Mouse (Mus musculus) adrenal gland, postnatal 36 days (tissue): Measurements from ENCODE around the gene Pdrg1. TPM values are rescaled to one million over a fixed set of nuclear protein-coding genes. Genes with fewer than 3 reads are reported as not detected.

Experiments used
- total RNA-seq, 2 experiments: library from RNA; stranded (reverse); gene quantifications; 2 replicates each; pipeline ENCODE4 v1.2.3; 2021

Gene Pdrg1
- total RNA-seq, 2 experiments from 2014 or later = 175 to 226 TPM

Other genes with a start within 250 kb of the Pdrg1 start
- 10 to 100 TPM; 58.2 to 93.9 TPM for gene Bcl2l1, start 183.7 kb downstream of the Pdrg1 start, total RNA-seq
- 1 to 10 TPM; 5.1 to 6.2 TPM for gene Tpx2, start 167.5 kb downstream of the Pdrg1 start, total RNA-seq
- not detected for gene Mylk2, start 104.1 kb downstream of the Pdrg1 start, total RNA-seq
- gene Foxs1, start 82.2 kb downstream of the Pdrg1 start, total RNA-seq = 1 to 10 TPM; 2.7 to 2.8 TPM
- 1 to 10 TPM in 1 of 2 experiments, under 1 TPM in 1; 0.99 to 2.1 TPM for gene Dusp15, start 63.7 kb downstream of the Pdrg1 start, total RNA-seq
- gene Ttll9, start 52.9 kb downstream of the Pdrg1 start, total RNA-seq = under 1 TPM; 0.30 to 0.50 TPM
- 1 to 10 TPM in 1 of 2 experiments, under 1 TPM in 1; 0.56 to 1.5 TPM for gene Xkr7, start 16.4 kb upstream of the Pdrg1 start, total RNA-seq
- 10 to 100 TPM; 10.2 to 11.0 TPM for gene Ccm2l, start 50.5 kb upstream of the Pdrg1 start, total RNA-seq
- 1 to 10 TPM; 2.7 to 2.9 TPM for gene Hck, start 93.0 kb upstream of the Pdrg1 start, total RNA-seq
- 100 to 1,000 TPM; 103 to 118 TPM for gene Tm9sf4, start 145.9 kb upstream of the Pdrg1 start, total RNA-seq
- 1 to 10 TPM; 2.6 to 2.8 TPM for gene Tspyl3, start 210.0 kb upstream of the Pdrg1 start, total RNA-seq
- 10 to 100 TPM in 1 of 2 experiments, 1 to 10 TPM in 1; 9.5 to 10.4 TPM for gene Plagl2, start 226.0 kb upstream of the Pdrg1 start, total RNA-seq
- 10 to 100 TPM; 45.8 to 59.7 TPM for gene Pofut1, start 226.1 kb upstream of the Pdrg1 start, total RNA-seq